Mouse (Mus musculus): Measurements from ENCODE around the gene Sox30. TPM values are rescaled to one million over a fixed set of nuclear protein-coding genes. Genes with fewer than 3 reads are reported as not detected.

Gene Sox30
- polyA plus RNA-seq, 1 experiment: 0.01 TPM

- no peaks in the 10 kb centered on the region for H3K79me2 ChIP-seq (ENCODE audit: control insufficient read depth, insufficient read depth)
- no peak overlapping the region for H3K4me3 ChIP-seq (ENCODE audit: insufficient read depth, poor library complexity, severe bottlenecking)
- no peaks in the 10 kb centered on the region for H3K27me3 ChIP-seq (ENCODE audit: control insufficient read depth, insufficient read depth, insufficient read length)
- H3K36me3 ChIP-seq (ENCODE audit: control insufficient read depth, insufficient read depth): no peaks in the 10 kb centered on the region
- H3ac ChIP-seq (ENCODE audit: control insufficient read depth, insufficient read length, low read depth): no peak overlapping the region
- no peak for TF ChIP-seq CTCF (IDR thresholded peaks at IDR 0.05; ENCODE audit: control insufficient read depth, insufficient read depth, insufficient read length)
- no peak for TF ChIP-seq MYOD1 (IDR thresholded peaks at IDR 0.05; ENCODE audit: control insufficient read depth, insufficient read length, low read depth)
- TF ChIP-seq CEBPB (IDR thresholded peaks at IDR 0.05; ENCODE audit: low read depth): no peak
- TF ChIP-seq MAX (IDR thresholded peaks at IDR 0.05): no peak
- TF ChIP-seq FOSL1 (IDR thresholded peaks at IDR 0.05; ENCODE audit: insufficient read depth, low read length, poor library complexity, severe bottlenecking): no peak
- TF ChIP-seq USF1 (IDR thresholded peaks at IDR 0.05; ENCODE audit: low read depth): no peak
- TF ChIP-seq MYOG (IDR thresholded peaks at IDR 0.05; ENCODE audit: control insufficient read depth, extremely low read depth, insufficient read length): no peak
- no peaks in the 10 kb centered on the region for H3K79me3 ChIP-seq (ENCODE audit: low read depth)
Measured at GRCm38 (mm10) chr11:45974466-45974865, 5.6 kb upstream of the Sox30 start.

- Histone ChIP-seq H3K79me3 (ENCODE audit: low read depth) (no peaks in the 10 kb centered on the region), H3K36me3 (ENCODE audit: control insufficient read depth, insufficient read depth) (no peaks in the 10 kb centered on the region), H3ac (ENCODE audit: control insufficient read depth, insufficient read length, low read depth) (no peak overlapping the region), H3K27me3 (ENCODE audit: control insufficient read depth, insufficient read depth, insufficient read length) (no peaks in the 10 kb centered on the region), H3K79me2 (ENCODE audit: control insufficient read depth, insufficient read depth) (no peaks in the 10 kb centered on the region), H3K4me3 (ENCODE audit: insufficient read depth, poor library complexity, severe bottlenecking) (no peak overlapping the region)
- no peak for TF ChIP-seq MYOG (IDR thresholded peaks at IDR 0.05; ENCODE audit: control insufficient read depth, extremely low read depth, insufficient read length)
- TF ChIP-seq CTCF (IDR thresholded peaks at IDR 0.05; ENCODE audit: control insufficient read depth, insufficient read depth, insufficient read length): no peak
Measured at GRCm38 (mm10) chr11:45976061-45976460, 4.0 kb upstream of the Sox30 start.

DNA sequence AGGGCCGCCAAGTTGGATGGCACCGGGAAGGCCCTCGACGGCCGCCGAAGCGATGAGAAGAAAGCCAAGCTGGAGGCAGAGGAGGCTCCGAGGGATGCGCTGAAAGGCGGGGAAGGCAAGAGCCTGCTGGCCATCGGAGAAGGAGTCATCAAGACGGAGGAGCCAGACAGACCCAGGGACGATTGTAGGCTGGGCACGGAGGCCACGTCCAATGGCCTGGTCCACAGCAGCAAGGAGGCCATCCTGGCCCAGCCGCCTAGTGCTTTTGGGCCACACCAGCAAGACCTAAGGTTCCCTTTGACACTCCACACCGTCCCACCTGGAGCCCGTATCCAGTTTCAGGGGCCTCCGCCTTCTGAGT, 763 bp downstream of the Sox30 start:
- H3K4me3 ChIP-seq (ENCODE audit: insufficient read depth, poor library complexity, severe bottlenecking): no peak overlapping the region
- no peaks in the 10 kb centered on the region for H3K27me3 ChIP-seq (ENCODE audit: control insufficient read depth, insufficient read depth, insufficient read length)
- H3ac ChIP-seq (ENCODE audit: control insufficient read depth, insufficient read length, low read depth): no peak overlapping the region
- H3K79me3 ChIP-seq (ENCODE audit: low read depth): no peaks in the 10 kb centered on the region
- no peaks in the 10 kb centered on the region for H3K79me2 ChIP-seq (ENCODE audit: control insufficient read depth, insufficient read depth)
- no peak for TF ChIP-seq USF1 (IDR thresholded peaks at IDR 0.05; ENCODE audit: low read depth)
- no peak for TF ChIP-seq CTCF (IDR thresholded peaks at IDR 0.05; ENCODE audit: control insufficient read depth, insufficient read depth, insufficient read length)
- no peak for TF ChIP-seq MAX (IDR thresholded peaks at IDR 0.05)
- TF ChIP-seq FOSL1 (IDR thresholded peaks at IDR 0.05; ENCODE audit: insufficient read depth, low read length, poor library complexity, severe bottlenecking): no peak
- TF ChIP-seq CEBPB (IDR thresholded peaks at IDR 0.05; ENCODE audit: low read depth): no peak
- TF ChIP-seq MYOG (IDR thresholded peaks at IDR 0.05; ENCODE audit: control insufficient read depth, extremely low read depth, insufficient read length): no peak
- no peak for TF ChIP-seq MYOD1 (IDR thresholded peaks at IDR 0.05; ENCODE audit: control insufficient read depth, insufficient read length, low read depth)
- no peaks in the 10 kb centered on the region for H3K36me3 ChIP-seq (ENCODE audit: control insufficient read depth, insufficient read depth)

GRCm38 (mm10) chr11:45991604-45992003, 11.5 kb downstream of the Sox30 start:
- TF ChIP-seq MYOD1 (IDR thresholded peaks at IDR 0.05; ENCODE audit: control insufficient read depth, insufficient read length, low read depth): no peak
- TF ChIP-seq MYOG (IDR thresholded peaks at IDR 0.05; ENCODE audit: control insufficient read depth, extremely low read depth, insufficient read length): no peak
- TF ChIP-seq MAX (IDR thresholded peaks at IDR 0.05): no peak
- TF ChIP-seq FOSL1 (IDR thresholded peaks at IDR 0.05; ENCODE audit: insufficient read depth, low read length, poor library complexity, severe bottlenecking): no peak
- Histone ChIP-seq H3K36me3 (ENCODE audit: control insufficient read depth, insufficient read depth) (no peaks in the 10 kb centered on the region), H3K4me3 (ENCODE audit: insufficient read depth, poor library complexity, severe bottlenecking) (no peak overlapping the region), H3K27me3 (ENCODE audit: control insufficient read depth, insufficient read depth, insufficient read length) (no peaks in the 10 kb centered on the region), H3ac (ENCODE audit: control insufficient read depth, insufficient read length, low read depth) (no peak overlapping the region), H3K79me2 (ENCODE audit: control insufficient read depth, insufficient read depth) (no peaks in the 10 kb centered on the region), H3K79me3 (ENCODE audit: low read depth) (no peaks in the 10 kb centered on the region)

DNA sequence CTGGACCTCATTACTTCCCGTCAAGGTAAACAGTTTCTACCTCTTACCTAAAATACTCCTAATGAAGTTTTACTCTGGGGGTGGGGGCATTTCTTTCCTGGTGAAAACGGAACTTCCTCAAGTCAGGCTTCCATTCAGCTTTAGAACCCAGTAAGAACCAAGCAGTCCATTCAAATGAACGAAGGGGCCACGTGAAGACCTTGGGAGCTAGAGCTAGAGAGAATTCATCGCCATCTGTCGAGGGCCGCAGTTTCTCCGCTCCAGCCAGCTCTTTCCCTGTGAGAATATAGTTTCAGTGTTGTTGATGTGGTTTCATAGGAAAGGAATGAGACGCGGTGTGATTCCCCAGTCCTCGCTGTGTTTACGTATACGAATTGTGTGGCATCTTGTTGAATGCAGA, 12.0 kb downstream of the Sox30 start:
- Histone ChIP-seq H3K4me3 (ENCODE audit: insufficient read depth, poor library complexity, severe bottlenecking) (no peak overlapping the region), H3K27me3 (ENCODE audit: control insufficient read depth, insufficient read depth, insufficient read length) (no peaks in the 10 kb centered on the region), H3K79me3 (ENCODE audit: low read depth) (no peaks in the 10 kb centered on the region), H3ac (ENCODE audit: control insufficient read depth, insufficient read length, low read depth) (no peak overlapping the region), H3K79me2 (ENCODE audit: control insufficient read depth, insufficient read depth) (no peaks in the 10 kb centered on the region), H3K36me3 (ENCODE audit: control insufficient read depth, insufficient read depth) (no peaks in the 10 kb centered on the region)
- TF ChIP-seq CTCF (IDR thresholded peaks at IDR 0.05; ENCODE audit: control insufficient read depth, insufficient read depth, insufficient read length) (no peak), USF1 (IDR thresholded peaks at IDR 0.05; ENCODE audit: low read depth) (no peak), CEBPB (IDR thresholded peaks at IDR 0.05; ENCODE audit: low read depth) (no peak), MAX (IDR thresholded peaks at IDR 0.05) (no peak), FOSL1 (IDR thresholded peaks at IDR 0.05; ENCODE audit: insufficient read depth, low read length, poor library complexity, severe bottlenecking) (no peak), MYOG (IDR thresholded peaks at IDR 0.05; ENCODE audit: control insufficient read depth, extremely low read depth, insufficient read length) (no peak), MYOD1 (IDR thresholded peaks at IDR 0.05; ENCODE audit: control insufficient read depth, insufficient read length, low read depth) (no peak)

DNA sequence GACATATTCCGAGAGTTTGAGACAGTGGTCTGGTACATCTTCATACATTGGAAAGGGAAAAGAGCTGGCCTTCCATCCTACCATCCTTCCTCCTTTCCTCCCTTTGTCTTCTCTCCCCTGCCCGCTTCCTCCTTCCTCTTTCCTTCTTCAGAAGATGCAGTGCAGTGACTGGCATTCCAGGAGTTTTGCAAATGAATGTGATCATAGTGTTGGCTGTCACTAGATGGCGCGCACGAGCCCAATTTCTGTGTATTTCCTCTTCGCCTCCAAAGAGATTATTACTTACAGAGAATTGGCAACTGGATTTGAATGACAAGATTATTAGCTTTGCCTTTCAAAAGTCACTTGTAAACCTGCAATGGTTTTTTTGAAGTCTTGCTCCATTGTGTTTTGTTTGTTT, 36.0 kb downstream of the Sox30 start:
- no peaks in the 10 kb centered on the region for H3K36me3 ChIP-seq (ENCODE audit: control insufficient read depth, insufficient read depth)
- H3K79me2 ChIP-seq (ENCODE audit: control insufficient read depth, insufficient read depth): no peaks in the 10 kb centered on the region
- no peak overlapping the region for H3K4me3 ChIP-seq (ENCODE audit: insufficient read depth, poor library complexity, severe bottlenecking)
- no peak overlapping the region for H3ac ChIP-seq (ENCODE audit: control insufficient read depth, insufficient read length, low read depth)
- TF ChIP-seq CEBPB (IDR thresholded peaks at IDR 0.05; ENCODE audit: low read depth) (no peak), FOSL1 (IDR thresholded peaks at IDR 0.05; ENCODE audit: insufficient read depth, low read length, poor library complexity, severe bottlenecking) (no peak), USF1 (IDR thresholded peaks at IDR 0.05; ENCODE audit: low read depth) (no peak), CTCF (IDR thresholded peaks at IDR 0.05; ENCODE audit: control insufficient read depth, insufficient read depth, insufficient read length) (peak; percentile 37), MYOD1 (IDR thresholded peaks at IDR 0.05; ENCODE audit: control insufficient read depth, insufficient read length, low read depth) (no peak), MAX (IDR thresholded peaks at IDR 0.05) (no peak), MYOG (IDR thresholded peaks at IDR 0.05; ENCODE audit: control insufficient read depth, extremely low read depth, insufficient read length) (no peak)
- H3K79me3 ChIP-seq (ENCODE audit: low read depth): no peaks in the 10 kb centered on the region
- no peaks in the 10 kb centered on the region for H3K27me3 ChIP-seq (ENCODE audit: control insufficient read depth, insufficient read depth, insufficient read length)

Measured in C2C12 (cell line).